Mouse (Mus musculus): Measurements from ENCODE around the gene Gm35134. TPM values are rescaled to one million over a fixed set of nuclear protein-coding genes. Genes with fewer than 3 reads are reported as not detected.
"Not testable (repeated sequence)": the region's sequence is repeated elsewhere in the genome, so short reads cannot be mapped to it uniquely, and the experiment has no call there.

The Gm35134 gene
- polyA plus RNA-seq (2015; fragmentation: Nextera tagmentation; extraction: Ambion mirVana): not detected in 2 replicates

GRCm38 (mm10) chrY:19112707-19113106 lies at the start of gene Gm35134:
Gm35134 (plus strand) TSS chrY:19113007.
- H3K9ac ChIP-seq (ENCODE audit: low read length); H3K27ac ChIP-seq (ENCODE audit: low read length); H3K9me3 ChIP-seq (replicated peaks; ENCODE audit: control insufficient read depth, low read length); ATAC-seq (replicated peaks; ENCODE audit: extremely low read depth, insufficient read depth, low FRiP score); H3K36me3 ChIP-seq (ENCODE audit: control insufficient read depth, insufficient read depth); H3K4me1 ChIP-seq (ENCODE audit: control insufficient read depth, insufficient read depth, low read length); H3K27me3 ChIP-seq (ENCODE audit: control insufficient read depth, insufficient read depth, low read length); H3K4me2 ChIP-seq (ENCODE audit: low read depth, low read length); H3K4me3 ChIP-seq (ENCODE audit: low read length): not testable (repeated sequence)
- no CpG with 5 or more reads among the region's 7 CpGs for WGBS

Data from heart, embryonic 16.5 days (tissue).